Mouse (Mus musculus) embryo, embryonic 9.5 days (tissue): ENCODE measurements around the gene Plcb4.

ENCODE experiments used
- DNase-seq: peaks from one replicate; pipeline ENCODE4 v3.0.0-alpha.2; 2017; ENCODE audit errors: extremely low spot score

Plcb4 gene

GRCm38 (mm10) chr2:136002118-136002517 lies 343.3 kb downstream of the Plcb4 start:
- peak; percentile 12 for DNase-seq

GRCm38 (mm10) chr2:136003836-136004235 lies 345.0 kb downstream of the Plcb4 start:
- no peak for DNase-seq

GRCm38 (mm10) chr2:136006280-136006679 lies 347.5 kb downstream of the Plcb4 start:
- no peak for DNase-seq

- no peak for DNase-seq
These were observed 353.9 kb downstream of the Plcb4 start for GRCm38 (mm10) chr2:136012759-136013158.

GRCm38 (mm10) chr2:136048464-136048863 lies 389.7 kb downstream of the Plcb4 start:
- DNase-seq = no peak

GRCm38 (mm10) chr2:136050793-136051615 lies 392.2 kb downstream of the Plcb4 start:
- DNase-seq = peak; percentile 42

GRCm38 (mm10) chr2:136051688-136052289 lies 393.0 kb downstream of the Plcb4 start, which contains the start of gene Lamp5:
Gene Lamp5, plus strand, starts transcription at chr2:136052239.
- DNase-seq = peak; percentile 18

GRCm38 (mm10) chr2:136057861-136058331 lies 399.1 kb downstream of the Plcb4 start:
- DNase-seq = peak; percentile 36

GRCm38 (mm10) chr2:136058398-136058797 lies 399.6 kb downstream of the Plcb4 start:
- DNase-seq = peak; percentile 24

- DNase-seq = peak; percentile 23
These were observed 400.3 kb downstream of the Plcb4 start for GRCm38 (mm10) chr2:136059029-136059669.
